Mouse (Mus musculus) heart, postnatal 0 days (tissue): ENCODE measurements around the gene Ubqln1.

Experiments
- CTCF ChIP-seq: IDR thresholded peaks from 2 replicates; pipeline ENCODE4 v1.5.1; 2016; ENCODE audit warnings: antibody characterized with exemption, control low read depth, low read depth
- EP300 ChIP-seq: IDR thresholded peaks from 2 replicates; pipeline ENCODE4 v1.6.1; 2016; ENCODE audit warnings: antibody characterized with exemption, low read depth

GRCm38 (mm10) chr13:58160761-58161160 lies 54.7 kb downstream of the Ubqln1 start:
- TF ChIP-seq CTCF (no peak), EP300 (no peak)
